Mouse (Mus musculus) lung, adult 18-20 months (tissue): ENCODE results near the gene Steap3.
A peak's percentile ranks its signal among the peaks of the same experiment; 100 is the strongest.

Experiments used
- DNase-seq, 2 experiments: peaks; one replicate each; pipeline ENCODE4 v3.0.0; 2022; ENCODE audit warnings: mixed read lengths in 2 of 2

Gene Steap3

GRCm38 (mm10) chr1:120249842-120250241 is 22.7 kb downstream of the Steap3 start:
- DNase-seq = no peak

DNA sequence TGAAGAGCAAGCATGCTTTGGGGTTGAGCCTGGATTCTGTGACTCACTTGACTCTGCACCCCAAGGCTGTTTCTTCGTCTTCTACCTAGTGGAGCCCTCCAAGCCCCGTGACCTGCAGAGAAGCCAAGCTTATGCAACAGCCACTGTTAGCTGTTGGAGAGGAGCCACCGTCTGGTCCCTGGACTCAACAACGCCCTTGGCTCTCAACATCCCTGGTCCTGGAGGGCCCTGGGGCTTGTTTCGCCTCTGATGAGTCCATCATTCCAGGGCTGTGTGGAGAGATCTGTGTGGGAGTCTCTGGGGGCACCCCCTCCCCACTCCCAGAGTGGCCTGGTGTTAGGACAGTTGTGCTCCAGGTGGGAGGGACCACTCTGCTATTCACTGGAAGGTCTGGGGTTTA is 24.3 kb downstream of the Steap3 start:
- DNase-seq = peak; percentile 74 to 76

- no peak for DNase-seq
Observed at GRCm38 (mm10) chr1:120247351-120247750, 25.2 kb downstream of the Steap3 start.

DNA sequence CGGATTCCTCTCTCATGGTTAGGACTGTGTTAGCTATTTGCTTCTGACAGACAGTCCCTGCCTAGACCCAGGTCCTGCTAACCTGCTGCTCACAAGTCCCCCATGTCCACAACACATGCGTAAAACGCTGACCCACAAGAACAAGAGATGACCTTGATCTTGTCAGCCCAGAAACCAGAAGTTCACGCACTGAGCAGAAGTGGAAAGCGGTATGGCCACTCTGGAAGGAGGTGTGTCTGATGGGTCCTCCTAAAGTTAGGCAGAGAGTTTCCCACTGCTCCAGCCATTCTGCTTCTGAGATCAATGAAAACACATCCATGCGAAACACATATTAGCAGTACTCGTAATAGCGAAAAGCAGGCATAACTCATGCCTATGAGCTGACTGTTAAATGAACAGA is 25.6 kb downstream of the Steap3 start:
- no peak for DNase-seq

DNA sequence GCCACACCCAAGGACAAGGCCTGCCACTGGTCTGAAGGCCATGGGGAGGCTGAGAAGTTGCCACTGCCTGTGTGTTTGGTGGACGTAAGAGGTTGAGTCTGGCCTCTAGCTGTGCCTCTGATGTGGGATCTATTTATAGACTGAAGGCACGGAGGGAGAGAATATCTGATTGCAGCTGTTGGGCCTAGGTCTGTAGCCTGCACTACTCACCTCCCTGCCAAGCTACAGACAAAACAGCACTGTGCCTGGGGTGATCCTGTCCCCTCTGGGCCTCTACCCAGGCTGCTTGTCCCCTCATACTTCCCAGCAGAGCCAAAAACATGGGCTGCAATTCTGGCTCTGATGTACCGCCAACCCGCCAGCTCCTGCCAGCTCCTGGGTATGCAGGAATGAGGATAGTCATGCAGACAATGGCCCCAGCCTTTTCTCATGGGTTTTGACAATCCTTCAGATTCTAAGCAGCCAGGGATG is 26.8 kb downstream of the Steap3 start:
- DNase-seq = peak in 1 of 2 experiments; percentile 33

DNA sequence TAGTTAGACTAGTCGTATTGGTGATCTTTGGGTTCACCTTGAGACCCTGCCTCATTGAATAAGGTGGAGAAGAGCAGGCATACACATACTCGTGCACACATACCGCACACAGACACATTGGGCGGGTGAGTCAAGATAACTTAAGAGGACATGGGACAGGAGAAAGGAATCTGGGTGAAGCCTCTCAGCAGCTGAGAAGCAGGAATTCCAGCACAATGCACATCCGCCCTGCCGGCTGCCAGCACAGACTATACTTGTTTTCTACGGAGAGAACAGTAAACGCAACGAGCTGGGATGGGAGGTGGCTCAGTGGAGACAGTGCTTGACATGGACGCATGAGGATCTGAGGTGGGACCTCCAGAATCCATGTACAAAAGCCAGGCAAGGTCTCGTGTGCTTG is 27.9 kb downstream of the Steap3 start:
- no peak for DNase-seq

DNA sequence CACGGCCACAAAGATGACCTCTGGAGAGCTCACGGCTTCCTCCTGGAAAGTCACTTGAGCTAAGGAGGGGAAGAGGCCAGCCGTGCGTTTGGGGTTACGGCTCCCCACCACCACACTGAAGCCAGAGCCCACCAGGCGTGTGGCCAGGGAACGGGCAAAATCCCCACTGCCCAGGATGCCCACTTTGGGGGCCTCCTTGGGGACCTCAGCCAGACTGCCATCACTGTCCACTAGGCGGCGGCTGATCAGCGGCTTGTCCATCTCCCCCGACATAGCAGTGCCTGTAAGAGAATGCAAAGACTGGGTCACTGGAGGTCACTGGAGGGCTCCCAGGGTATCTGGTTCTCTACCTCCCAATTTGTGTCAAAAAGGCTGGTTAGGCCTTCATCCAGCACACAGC is 28.5 kb downstream of the Steap3 start:
- no peak for DNase-seq

- no peak for DNase-seq
Observed at GRCm38 (mm10) chr1:120237068-120237467, 35.4 kb downstream of the Steap3 start.

- no peak for DNase-seq
Observed at GRCm38 (mm10) chr1:120236424-120236823, 36.1 kb downstream of the Steap3 start.

DNA sequence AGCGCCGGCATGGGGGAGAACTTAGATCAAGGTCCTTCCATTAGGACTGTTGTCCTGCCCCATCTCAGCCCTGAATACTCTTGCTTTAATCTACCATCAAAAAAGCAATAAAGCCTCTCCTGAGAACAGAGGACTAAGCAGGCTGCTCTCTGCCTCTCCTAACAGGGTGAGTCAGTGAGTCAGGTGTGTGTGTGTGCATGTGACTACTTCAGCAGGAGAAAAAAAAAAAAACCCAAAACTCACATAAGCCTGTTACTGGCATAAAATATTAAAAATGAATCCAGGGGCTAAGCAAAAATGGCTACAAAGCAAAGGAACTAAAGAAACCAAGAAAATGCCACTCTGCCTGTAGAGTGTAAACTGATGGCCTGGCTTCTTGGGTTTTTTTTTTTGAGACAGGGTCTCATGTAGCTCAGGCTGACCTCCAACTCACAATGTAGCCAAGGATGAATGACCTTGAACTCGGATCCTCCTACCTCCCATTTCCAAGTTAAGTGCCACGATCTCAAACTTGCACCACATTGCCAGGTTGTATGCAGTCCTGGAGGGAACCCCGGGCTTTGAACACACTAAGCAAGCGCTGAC is 36.8 kb downstream of the Steap3 start:
- DNase-seq = no peak

DNA sequence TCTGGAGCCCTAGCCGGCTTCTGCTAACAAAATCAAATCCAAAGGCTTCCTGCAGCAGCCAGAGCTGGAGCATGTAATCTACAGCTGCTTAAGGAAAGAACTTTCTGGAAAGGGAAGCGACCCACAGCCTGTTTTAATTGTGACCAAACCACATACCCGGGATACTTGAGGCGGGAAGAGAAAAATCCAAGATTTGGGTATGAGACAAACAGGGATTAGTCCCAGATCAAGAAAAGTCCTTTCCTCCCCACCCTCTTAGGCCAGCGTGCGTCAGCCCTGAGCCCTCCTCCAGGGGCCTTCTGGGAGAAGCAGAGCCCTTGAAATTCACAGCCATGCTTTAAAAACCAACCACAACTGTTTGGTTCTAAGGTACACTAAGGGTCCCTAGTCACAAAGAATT is 40.3 kb downstream of the Steap3 start:
- no peak for DNase-seq

- DNase-seq = no peak
Observed at GRCm38 (mm10) chr1:120231334-120231733, 41.2 kb downstream of the Steap3 start.

- DNase-seq = no peak
Observed at GRCm38 (mm10) chr1:120229723-120230471, 42.6 kb downstream of the Steap3 start.

DNA sequence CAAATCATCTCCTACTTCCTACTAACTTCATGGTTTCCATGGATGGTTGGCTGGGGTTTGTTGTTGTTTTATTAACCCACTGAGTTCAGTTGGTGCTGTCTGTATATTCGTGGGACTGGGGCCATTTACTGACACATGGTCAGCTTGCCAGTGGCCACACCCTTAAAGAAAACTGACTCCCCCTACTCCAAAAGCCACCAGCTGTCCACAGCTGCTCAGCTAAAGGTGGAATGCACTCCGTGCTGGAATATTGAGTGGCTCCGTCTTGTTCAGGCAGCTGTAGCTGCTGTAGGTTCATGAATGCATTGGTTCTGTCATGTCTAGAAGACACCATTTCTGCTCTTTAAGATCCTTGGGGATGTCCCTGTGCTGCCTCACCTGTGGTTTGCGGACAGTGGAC is 48.9 kb downstream of the Steap3 start:
- DNase-seq = no peak

- DNase-seq = no peak
Observed at GRCm38 (mm10) chr1:120221285-120221684, 51.2 kb downstream of the Steap3 start.

- DNase-seq = no peak
Observed at GRCm38 (mm10) chr1:120220841-120221240, 51.7 kb downstream of the Steap3 start.

- no peak for DNase-seq
Observed at GRCm38 (mm10) chr1:120208502-120209230, 63.8 kb downstream of the Steap3 start.

GRCm38 (mm10) chr1:120207568-120207967 is 64.9 kb downstream of the Steap3 start:
- DNase-seq = peak in 1 of 2 experiments; percentile 5

DNA sequence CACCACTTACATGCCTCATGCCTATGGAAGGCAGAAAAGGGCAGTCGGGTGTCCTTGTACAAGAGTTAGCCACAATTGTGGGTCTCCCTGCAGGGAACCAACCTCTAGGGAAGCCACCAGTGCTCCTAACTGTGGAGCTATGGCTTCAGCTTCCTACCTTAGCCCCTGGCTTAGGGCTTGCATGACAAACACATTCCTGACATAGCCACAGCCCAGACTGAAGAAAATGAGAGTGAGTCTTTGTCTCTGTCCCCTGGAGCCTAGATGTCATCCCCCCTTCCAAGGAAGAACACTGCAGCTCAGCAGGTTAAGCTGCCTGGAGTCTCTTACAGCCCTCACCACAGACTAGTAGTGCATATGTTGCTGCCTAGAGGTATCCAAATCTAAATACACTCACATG is 67.7 kb downstream of the Steap3 start:
- DNase-seq = no peak

DNA sequence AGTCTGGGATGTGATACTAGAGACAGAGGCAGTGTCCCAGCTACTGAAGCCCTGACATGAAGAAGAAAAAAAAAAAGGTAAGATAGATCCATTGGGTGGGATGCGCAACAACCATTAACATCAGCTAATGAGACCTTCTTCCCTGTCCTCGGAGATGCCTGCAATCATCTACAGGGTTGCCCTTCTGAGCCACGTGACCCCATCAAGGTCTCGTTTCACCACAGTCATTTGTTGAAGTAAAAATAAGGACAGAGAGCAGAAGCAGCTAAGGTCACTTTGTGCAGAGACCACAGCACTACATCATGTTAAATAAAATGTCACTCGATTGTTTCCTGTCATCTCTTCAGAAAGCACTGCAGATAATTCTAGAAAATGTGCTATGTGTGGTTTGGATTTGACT is 68.7 kb downstream of the Steap3 start:
- no peak for DNase-seq

- DNase-seq = no peak
Observed at GRCm38 (mm10) chr1:120202542-120202941, 70.0 kb downstream of the Steap3 start.

DNA sequence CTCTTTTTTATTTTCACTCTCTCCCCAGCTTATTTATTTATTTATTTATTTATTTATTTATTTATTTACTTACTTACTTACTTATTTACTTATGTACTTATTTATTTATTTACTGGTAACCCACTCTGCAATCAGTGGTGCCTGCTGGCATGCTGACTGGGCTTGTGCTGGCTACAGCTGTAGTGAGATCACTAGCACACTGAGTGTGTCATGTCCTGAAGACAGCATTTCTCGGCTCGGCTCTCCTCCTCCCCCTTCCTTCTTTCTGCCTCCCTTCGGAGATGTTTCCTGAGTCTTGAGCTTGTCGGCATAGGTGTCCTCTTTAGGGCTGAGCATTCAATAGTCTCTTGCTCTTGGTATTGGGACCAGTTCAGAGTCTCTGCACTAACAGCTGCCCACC is 73.6 kb downstream of the Steap3 start:
- DNase-seq = no peak

DNA sequence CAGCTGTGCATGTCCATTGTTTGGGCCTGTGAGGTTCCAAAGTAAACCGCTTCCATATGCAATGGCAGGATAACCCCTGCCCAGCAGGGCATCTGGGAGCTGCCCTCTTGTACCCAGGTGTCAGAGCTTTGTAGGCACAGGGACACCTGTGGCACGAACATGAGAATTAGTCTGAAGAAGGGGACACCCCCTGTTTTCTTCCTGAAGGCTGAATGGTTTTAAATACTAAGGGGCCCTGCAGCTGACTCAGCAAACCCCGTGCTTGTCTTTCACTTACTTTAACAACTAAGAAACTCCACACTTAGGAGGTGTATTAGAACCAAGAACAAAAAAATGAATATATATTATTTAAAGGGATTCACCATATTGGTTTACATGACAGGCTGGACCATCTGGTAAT is 74.4 kb downstream of the Steap3 start:
- no peak for DNase-seq

- DNase-seq = peak; percentile 58 to 59
Observed at GRCm38 (mm10) chr1:120197189-120197588, 75.3 kb downstream of the Steap3 start.
